Mouse (Mus musculus): ENCODE measurements around the gene Dhx34. TPM values are rescaled to one million over a fixed set of nuclear protein-coding genes. Genes with fewer than 3 reads are reported as not detected.

Dhx34 gene
- polyA plus RNA-seq, 1 experiment = 11.7 TPM

- WGBS = 92% methylated on average over 21 of the region's 21 CpGs
- Histone ChIP-seq H3K27ac (ENCODE audit: insufficient read depth, low read length) (no peak overlapping the region), H3K4me3 (replicated peaks; ENCODE audit: insufficient read depth, low read depth, low read length) (no peak overlapping the region), H3K4me1 (ENCODE audit: control insufficient read depth, insufficient read depth, low read length) (peaks cover 6% of the 10 kb centered on the region; the same call in 1 of the 2 replicates), H3K27me3 (ENCODE audit: control insufficient read depth, insufficient read depth, low read length) (no peaks in the 10 kb centered on the region)
- DNase-seq = no peak
- TF ChIP-seq POLR2A (IDR thresholded peaks at IDR 0.05; ENCODE audit: borderline replicate concordance, insufficient read depth, low read length) = no peak
- no peak for TF ChIP-seq CTCF (IDR thresholded peaks at IDR 0.05; ENCODE audit: borderline replicate concordance, insufficient read depth, low read depth, low read length)
These were observed 12.8 kb downstream of the Dhx34 start for GRCm38 (mm10) chr7:16208781-16209665.

DNA sequence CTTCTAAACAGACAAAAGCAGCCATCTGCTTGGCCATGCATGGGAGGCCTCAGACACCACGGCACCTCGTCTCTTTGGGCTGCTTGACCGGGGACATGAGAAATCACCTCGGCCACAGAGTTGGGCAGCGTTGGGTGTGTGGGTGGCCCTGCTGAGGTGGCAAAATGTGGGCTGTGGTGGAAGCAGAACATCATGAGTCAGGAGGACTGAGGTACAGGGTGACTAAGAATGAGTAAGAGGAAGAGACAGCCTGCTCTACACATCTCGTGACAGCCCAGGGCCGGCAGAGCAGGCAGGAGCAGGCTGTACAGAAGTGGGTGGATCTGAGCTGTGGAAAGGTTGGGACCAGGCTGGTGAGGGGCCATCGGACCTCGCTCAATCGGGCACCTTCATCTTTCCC is 14.3 kb downstream of the Dhx34 start:
- no peak for TF ChIP-seq POLR2A (IDR thresholded peaks at IDR 0.05; ENCODE audit: borderline replicate concordance, insufficient read depth, low read length)
- TF ChIP-seq CTCF (IDR thresholded peaks at IDR 0.05; ENCODE audit: borderline replicate concordance, insufficient read depth, low read depth, low read length) = no peak
- H3K27ac ChIP-seq (ENCODE audit: insufficient read depth, low read length) = no peak overlapping the region
- WGBS = 79% methylated on average over 10 of the region's 10 CpGs
- DNase-seq = no peak
- peaks cover 6% of the 10 kb centered on the region; the same call in 1 of the 2 replicates for H3K4me1 ChIP-seq (ENCODE audit: control insufficient read depth, insufficient read depth, low read length)
- no peak overlapping the region for H3K4me3 ChIP-seq (replicated peaks; ENCODE audit: insufficient read depth, low read depth, low read length)
- H3K27me3 ChIP-seq (ENCODE audit: control insufficient read depth, insufficient read depth, low read length) = no peaks in the 10 kb centered on the region

- 57% methylated on average over 7 of the region's 7 CpGs for WGBS
These were observed 14.8 kb downstream of the Dhx34 start for GRCm38 (mm10) chr7:16207076-16207475.

DNA sequence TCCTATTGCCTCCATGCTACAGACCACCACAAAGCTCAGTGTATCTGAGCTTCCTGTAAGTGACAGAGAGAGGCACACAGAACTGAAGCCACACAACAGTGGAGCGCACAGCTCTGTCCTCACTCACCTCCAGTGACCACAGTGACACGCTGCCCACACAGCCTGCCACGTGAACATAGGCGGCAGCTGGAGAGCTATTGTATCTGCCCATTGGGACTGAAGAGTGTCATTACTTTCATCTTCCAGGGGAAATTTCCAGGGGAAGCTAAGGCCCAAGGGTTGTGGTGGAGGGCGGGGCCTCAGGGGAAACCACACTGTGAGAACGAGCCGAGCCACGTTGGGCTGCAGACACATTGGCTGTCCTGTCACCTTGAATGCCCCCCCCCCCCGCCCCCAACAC is 17.0 kb downstream of the Dhx34 start:
- 77% methylated on average over 9 of the region's 9 CpGs for WGBS
- TF ChIP-seq CTCF (IDR thresholded peaks at IDR 0.05; ENCODE audit: borderline replicate concordance, insufficient read depth, low read depth, low read length) (no peak), POLR2A (IDR thresholded peaks at IDR 0.05; ENCODE audit: borderline replicate concordance, insufficient read depth, low read length) (no peak)
- Histone ChIP-seq H3K4me3 (replicated peaks; ENCODE audit: insufficient read depth, low read depth, low read length) (no peak overlapping the region), H3K27me3 (ENCODE audit: control insufficient read depth, insufficient read depth, low read length) (no peaks in the 10 kb centered on the region), H3K4me1 (ENCODE audit: control insufficient read depth, insufficient read depth, low read length) (peaks cover 6% of the 10 kb centered on the region; the same call in 1 of the 2 replicates), H3K27ac (ENCODE audit: insufficient read depth, low read length) (no peak overlapping the region)
- DNase-seq = no peak

More at GRCm38 (mm10) chr7:16207076-16207475, 14.8 kb downstream of the Dhx34 start:
- TF ChIP-seq POLR2A (IDR thresholded peaks at IDR 0.05; ENCODE audit: borderline replicate concordance, insufficient read depth, low read length) (no peak), CTCF (IDR thresholded peaks at IDR 0.05; ENCODE audit: borderline replicate concordance, insufficient read depth, low read depth, low read length) (no peak)
- H3K4me3 ChIP-seq (replicated peaks; ENCODE audit: insufficient read depth, low read depth, low read length) = no peak overlapping the region
- no peaks in the 10 kb centered on the region for H3K27me3 ChIP-seq (ENCODE audit: control insufficient read depth, insufficient read depth, low read length)
- no peak overlapping the region for H3K27ac ChIP-seq (ENCODE audit: insufficient read depth, low read length)
- DNase-seq = no peak
- H3K4me1 ChIP-seq (ENCODE audit: control insufficient read depth, insufficient read depth, low read length) = peaks cover 6% of the 10 kb centered on the region; the same call in 1 of the 2 replicates

- DNase-seq = no peak
- no peaks in the 10 kb centered on the region for H3K27me3 ChIP-seq (ENCODE audit: control insufficient read depth, insufficient read depth, low read length)
- peaks cover 6% of the 10 kb centered on the region; the same call in 1 of the 2 replicates for H3K4me1 ChIP-seq (ENCODE audit: control insufficient read depth, insufficient read depth, low read length)
- 91% methylated on average over 13 of the region's 13 CpGs for WGBS
- no peak overlapping the region for H3K4me3 ChIP-seq (replicated peaks; ENCODE audit: insufficient read depth, low read depth, low read length)
- TF ChIP-seq POLR2A (IDR thresholded peaks at IDR 0.05; ENCODE audit: borderline replicate concordance, insufficient read depth, low read length) = no peak
- TF ChIP-seq CTCF (IDR thresholded peaks at IDR 0.05; ENCODE audit: borderline replicate concordance, insufficient read depth, low read depth, low read length) = no peak
- H3K27ac ChIP-seq (ENCODE audit: insufficient read depth, low read length) = no peak overlapping the region
These were observed 18.3 kb downstream of the Dhx34 start for GRCm38 (mm10) chr7:16203505-16203903.

DNA sequence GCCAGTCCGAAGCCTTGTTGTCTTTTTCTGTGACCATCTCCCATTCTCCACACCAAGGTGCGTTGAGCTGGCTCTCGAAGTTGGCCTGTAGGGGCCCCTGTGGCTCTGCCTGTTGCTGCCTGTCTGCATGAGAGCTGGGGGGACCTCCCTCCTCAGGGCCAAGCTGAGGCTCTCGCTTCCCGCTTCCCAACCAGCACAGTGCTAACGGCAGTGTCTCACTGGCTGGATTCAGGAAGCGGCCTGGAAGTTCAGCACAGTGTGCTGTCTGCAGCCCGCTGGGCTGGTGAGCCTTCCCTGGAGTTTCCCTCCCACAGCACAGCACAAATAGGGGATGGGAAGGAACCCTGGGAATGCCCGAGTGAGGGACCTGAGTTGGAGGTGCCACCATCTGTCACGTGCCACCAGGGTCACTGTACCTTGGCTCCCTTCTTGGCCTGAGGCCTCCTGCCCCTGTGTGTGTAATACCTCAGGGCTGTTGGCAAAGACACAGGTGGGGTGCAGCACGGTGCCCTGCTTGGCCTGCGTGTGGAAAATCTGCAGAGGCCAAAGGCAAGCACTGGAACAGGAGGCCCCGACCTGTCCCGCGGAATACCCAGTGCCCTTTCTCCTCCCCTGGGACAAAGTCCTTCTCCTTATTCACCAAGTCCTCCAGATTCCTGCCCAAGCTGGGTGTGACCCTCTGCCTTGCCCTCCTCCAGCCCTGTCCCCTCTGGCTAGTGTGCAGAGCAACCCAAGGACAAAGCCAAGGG is 18.9 kb downstream of the Dhx34 start:
- TF ChIP-seq CTCF (IDR thresholded peaks at IDR 0.05; ENCODE audit: borderline replicate concordance, insufficient read depth, low read depth, low read length) (no peak), POLR2A (IDR thresholded peaks at IDR 0.05; ENCODE audit: borderline replicate concordance, insufficient read depth, low read length) (no peak)
- Histone ChIP-seq H3K27ac (ENCODE audit: insufficient read depth, low read length) (no peak overlapping the region), H3K4me1 (ENCODE audit: control insufficient read depth, insufficient read depth, low read length) (peaks cover 6% of the 10 kb centered on the region; the same call in 1 of the 2 replicates), H3K4me3 (replicated peaks; ENCODE audit: insufficient read depth, low read depth, low read length) (no peak overlapping the region), H3K27me3 (ENCODE audit: control insufficient read depth, insufficient read depth, low read length) (no peaks in the 10 kb centered on the region)
- no peak for DNase-seq
- WGBS = 55% methylated on average over 15 of the region's 15 CpGs

DNA sequence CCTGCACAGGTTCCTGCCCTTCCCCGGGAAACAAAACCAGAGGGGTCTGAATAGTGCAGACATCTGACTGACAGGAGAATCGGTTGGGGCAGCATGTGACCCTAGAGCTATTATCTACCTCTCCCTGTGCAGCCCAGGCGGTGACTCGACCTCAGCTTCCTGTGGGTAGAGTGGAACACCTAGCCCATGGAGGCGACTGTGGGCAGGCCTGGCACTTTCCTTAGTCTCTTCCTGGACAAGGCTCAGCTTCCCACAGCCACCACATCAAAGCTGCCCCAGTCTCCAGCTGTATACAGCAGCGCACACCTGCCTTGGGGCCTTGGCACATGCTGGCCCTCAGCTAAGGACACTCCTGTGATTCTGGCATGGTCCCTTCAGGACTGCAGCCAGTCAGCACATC is 20.7 kb downstream of the Dhx34 start:
- DNase-seq = no peak
- TF ChIP-seq POLR2A (IDR thresholded peaks at IDR 0.05; ENCODE audit: borderline replicate concordance, insufficient read depth, low read length) = no peak
- TF ChIP-seq CTCF (IDR thresholded peaks at IDR 0.05; ENCODE audit: borderline replicate concordance, insufficient read depth, low read depth, low read length) = no peak
- H3K27me3 ChIP-seq (ENCODE audit: control insufficient read depth, insufficient read depth, low read length) = no peaks in the 10 kb centered on the region
- no peak overlapping the region for H3K4me3 ChIP-seq (replicated peaks; ENCODE audit: insufficient read depth, low read depth, low read length)
- no peak overlapping the region for H3K27ac ChIP-seq (ENCODE audit: insufficient read depth, low read length)
- WGBS = 82% methylated on average over 6 of the region's 6 CpGs
- H3K4me1 ChIP-seq (ENCODE audit: control insufficient read depth, insufficient read depth, low read length) = no peaks in the 10 kb centered on the region
